ENCODE assay signal across 11 mouse cellular contexts in the genomic region with DNA sequence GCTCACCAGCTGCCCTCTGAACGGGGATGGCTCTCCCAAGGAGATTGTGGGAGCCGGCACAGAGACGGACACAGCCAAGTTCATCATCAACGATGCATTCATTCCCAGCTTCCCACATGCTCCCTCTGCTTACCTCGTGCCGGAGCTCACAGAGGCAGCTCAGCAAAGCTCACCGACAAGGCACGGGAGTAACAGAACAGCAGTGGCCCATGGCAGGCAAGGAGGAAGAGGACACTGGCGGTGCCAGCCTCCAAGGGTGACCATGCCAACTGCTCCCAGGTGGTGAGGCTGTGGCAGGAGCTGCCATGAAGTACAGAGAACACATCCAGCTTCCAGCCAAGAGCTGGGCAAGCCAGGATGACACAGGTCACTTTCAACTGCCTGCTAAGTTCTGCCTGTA. TPM values are rescaled to one million over a fixed set of nuclear protein-coding genes. Genes with fewer than 3 reads are reported as not detected.
DNase-seq lines count a peak whose midpoint lies in the region; ATAC-seq lines count a peak whose summit lies in the region.
"Had no signal": no experiment of that assay in that cellular context is flagged by ENCODE, and none has a peak within 500 bp of the region (broad histone marks: within the 10 kb centered on the region; RNA-seq: fewer than 3 reads in every experiment).

No protein-coding gene starts in this region.

- no peak overlapping the region for H3K4me3 ChIP-seq in heart, embryonic 16.5 days (ENCODE audit: low read length)
- H3K4me3 ChIP-seq in heart, embryonic 10.5 days, result no peak overlapping the region
- H3K4me3 ChIP-seq in midbrain, embryonic 16.5 days (ENCODE audit: low read depth, low read length), result no peak overlapping the region
- H3K4me3 ChIP-seq in midbrain, embryonic 11.5 days (ENCODE audit: low read depth, low read length), result no peak overlapping the region
- H3K4me3 ChIP-seq in hindbrain, embryonic 14.5 days (replicated peaks; ENCODE audit: low read length), result no peak overlapping the region
- H3K4me3 ChIP-seq: liver, embryonic 13.5 days had no signal

- no peaks in the 10 kb centered on the region for H3K36me3 ChIP-seq in heart, embryonic 16.5 days (ENCODE audit: control insufficient read depth, insufficient read depth)
- H3K36me3 ChIP-seq in heart, embryonic 10.5 days, result peaks cover 4% of the 10 kb centered on the region; the same call in 1 of the 2 replicates
- no peaks in the 10 kb centered on the region for H3K36me3 ChIP-seq in midbrain, embryonic 16.5 days (ENCODE audit: control insufficient read depth, insufficient read depth, low read length)
- 0 out of 2 replicates have a peak, but pooled peaks cover 3% of the 10 kb centered on the region for H3K36me3 ChIP-seq in midbrain, embryonic 11.5 days (ENCODE audit: control insufficient read depth, insufficient read depth, low read length)
- no peaks in the 10 kb centered on the region for H3K36me3 ChIP-seq in hindbrain, embryonic 14.5 days (replicated peaks; ENCODE audit: control insufficient read depth, insufficient read depth)
- H3K36me3 ChIP-seq: liver, embryonic 13.5 days had no signal

- 0 out of 2 replicates have a peak overlapping the region, but pooled peaks have one; percentile 9 for H3K27ac ChIP-seq in heart, embryonic 16.5 days (ENCODE audit: low read length)
- no peak overlapping the region for H3K27ac ChIP-seq in heart, embryonic 10.5 days
- H3K27ac ChIP-seq in midbrain, embryonic 16.5 days (ENCODE audit: low read length), result peak overlapping the region; percentile 38; the same call in 1 of the 2 replicates
- H3K27ac ChIP-seq in midbrain, embryonic 11.5 days (ENCODE audit: low read depth, low read length), result no peak overlapping the region
- H3K27ac ChIP-seq in hindbrain, embryonic 14.5 days, result peak overlapping the region; percentile 61
- H3K27ac ChIP-seq: liver, embryonic 13.5 days had no signal

- WGBS in heart, embryonic 16.5 days, result 80% methylated on average over 9 of the region's 9 CpGs
- 84% methylated on average over 9 of the region's 9 CpGs for WGBS in heart, embryonic 10.5 days
- 59% methylated on average over 9 of the region's 9 CpGs for WGBS in midbrain, embryonic 16.5 days
- WGBS in midbrain, embryonic 11.5 days, result 83% methylated on average over 9 of the region's 9 CpGs
- WGBS in hindbrain, embryonic 14.5 days, result 49% methylated on average over 9 of the region's 9 CpGs

- H3K27me3 ChIP-seq in heart, embryonic 16.5 days (ENCODE audit: control insufficient read depth, insufficient read depth, low read length), result no peaks in the 10 kb centered on the region
- no peaks in the 10 kb centered on the region for H3K27me3 ChIP-seq in heart, embryonic 10.5 days (ENCODE audit: insufficient read depth, poor library complexity, severe bottlenecking)
- H3K27me3 ChIP-seq in midbrain, embryonic 16.5 days (ENCODE audit: control insufficient read depth, insufficient read depth, low read depth, low read length), result no peaks in the 10 kb centered on the region
- no peaks in the 10 kb centered on the region for H3K27me3 ChIP-seq in midbrain, embryonic 11.5 days (ENCODE audit: control insufficient read depth, insufficient read depth, low read length)
- no peaks in the 10 kb centered on the region for H3K27me3 ChIP-seq in hindbrain, embryonic 14.5 days (ENCODE audit: control insufficient read depth, insufficient read depth, low read length)
- H3K27me3 ChIP-seq: liver, embryonic 13.5 days had no signal

- peaks cover 32% of the 10 kb centered on the region for H3K4me1 ChIP-seq in heart, embryonic 16.5 days (ENCODE audit: control insufficient read depth, insufficient read depth, low read length)
- H3K4me1 ChIP-seq in heart, embryonic 10.5 days, result peaks cover 37% of the 10 kb centered on the region
- peaks cover 26% of the 10 kb centered on the region for H3K4me1 ChIP-seq in midbrain, embryonic 16.5 days (ENCODE audit: control insufficient read depth, insufficient read depth, low read length)
- peaks cover 40% of the 10 kb centered on the region for H3K4me1 ChIP-seq in midbrain, embryonic 11.5 days (ENCODE audit: control insufficient read depth, insufficient read depth, low read length)
- H3K4me1 ChIP-seq in hindbrain, embryonic 14.5 days (replicated peaks; ENCODE audit: control insufficient read depth, insufficient read depth, low read length), result peaks cover 29% of the 10 kb centered on the region
- H3K4me1 ChIP-seq: liver, embryonic 13.5 days had no signal

- DNase-seq in heart, embryonic 10.5 days (ENCODE audit: low spot score), result no peak
- no peak for DNase-seq in midbrain, embryonic 11.5 days (ENCODE audit: low spot score, missing footprints)
- no peak for DNase-seq in hindbrain, embryonic 14.5 days (ENCODE audit: low spot score)
- no peak for DNase-seq in lung, postnatal 10 days
- DNase-seq in natural killer cell, adult 2 months (ENCODE audit: low spot score in 2 of 2), result no peak
- DNase-seq: heart, postnatal 14 days; liver, embryonic 13.5 days; lung, postnatal 4 days; thymus, adult 18-20 months had no signal

- H3K9me3 ChIP-seq in heart, embryonic 16.5 days (replicated peaks; ENCODE audit: control insufficient read depth, low read length), result no peaks in the 10 kb centered on the region
- H3K9me3 ChIP-seq in heart, embryonic 10.5 days, result no peaks in the 10 kb centered on the region
- no peaks in the 10 kb centered on the region for H3K9me3 ChIP-seq in midbrain, embryonic 16.5 days (replicated peaks; ENCODE audit: control insufficient read depth, low read length, poor library complexity, severe bottlenecking)
- H3K9me3 ChIP-seq in midbrain, embryonic 11.5 days (ENCODE audit: control insufficient read depth, low read length), result no peaks in the 10 kb centered on the region
- H3K9me3 ChIP-seq in hindbrain, embryonic 14.5 days (ENCODE audit: control insufficient read depth, low read length), result no peaks in the 10 kb centered on the region
- H3K9me3 ChIP-seq: liver, embryonic 13.5 days had no signal

- ATAC-seq in heart, embryonic 16.5 days (replicated peaks; ENCODE audit: extremely low read depth, insufficient read depth, low FRiP score), result no peak
- ATAC-seq in midbrain, embryonic 16.5 days, result no peak
- ATAC-seq in midbrain, embryonic 11.5 days (ENCODE audit: low FRiP score), result no peak
- ATAC-seq in hindbrain, embryonic 14.5 days (ENCODE audit: low FRiP score), result no peak

- no peak overlapping the region for H3K4me2 ChIP-seq in heart, embryonic 16.5 days (ENCODE audit: low read depth, low read length)
- H3K4me2 ChIP-seq in midbrain, embryonic 16.5 days (ENCODE audit: low read length), result no peak overlapping the region
- no peak overlapping the region for H3K4me2 ChIP-seq in midbrain, embryonic 11.5 days
- H3K4me2 ChIP-seq in hindbrain, embryonic 14.5 days (replicated peaks), result no peak overlapping the region
- H3K4me2 ChIP-seq: liver, embryonic 13.5 days had no signal

- H3K9ac ChIP-seq in heart, embryonic 16.5 days (ENCODE audit: low read length), result no peak overlapping the region
- no peak overlapping the region for H3K9ac ChIP-seq in midbrain, embryonic 16.5 days (ENCODE audit: low read depth, low read length)
- H3K9ac ChIP-seq in midbrain, embryonic 11.5 days (ENCODE audit: low read length), result no peak overlapping the region
- H3K9ac ChIP-seq in hindbrain, embryonic 14.5 days, result no peak overlapping the region
- H3K9ac ChIP-seq: liver, embryonic 13.5 days had no signal

RNA-seq across cellular contexts. Expression of a gene that starts 45.6 kb away (rescaled TPM):
- polyA plus RNA-seq in heart, embryonic 16.5 days (2015; fragmentation: Nextera tagmentation; extraction: Ambion mirVana), result 53.2 and 53.7 TPM in 2 replicates
- 53.5 and 66.5 TPM in 2 replicates for polyA plus RNA-seq in heart, embryonic 10.5 days (2016; fragmentation: Nextera tagmentation; extraction: Ambion mirVana)
- 23.5 and 28.3 TPM in 2 replicates for polyA plus RNA-seq in midbrain, embryonic 16.5 days (2015; fragmentation: Nextera tagmentation; extraction: Ambion mirVana)
- polyA plus RNA-seq in midbrain, embryonic 11.5 days (2014; fragmentation: Nextera tagmentation; extraction: Ambion mirVana), result 107 and 115 TPM in 2 replicates
- 26.6 and 34.0 TPM in 2 replicates for polyA plus RNA-seq in hindbrain, embryonic 14.5 days (2014; fragmentation: Nextera tagmentation; extraction: Ambion mirVana)

Comparison
In these comparisons a context has a peak if more than half of its experiments do, and no peak if none do; other contexts are left out.
1. H3K27ac ChIP-seq: peak in heart, embryonic 16.5 days (single experiment), midbrain, embryonic 16.5 days (single experiment) and hindbrain, embryonic 14.5 days (single experiment); none in heart, embryonic 10.5 days (single experiment) and midbrain, embryonic 11.5 days (single experiment).